Mouse (Mus musculus): ENCODE data around the gene Tlcd1.

DNA sequence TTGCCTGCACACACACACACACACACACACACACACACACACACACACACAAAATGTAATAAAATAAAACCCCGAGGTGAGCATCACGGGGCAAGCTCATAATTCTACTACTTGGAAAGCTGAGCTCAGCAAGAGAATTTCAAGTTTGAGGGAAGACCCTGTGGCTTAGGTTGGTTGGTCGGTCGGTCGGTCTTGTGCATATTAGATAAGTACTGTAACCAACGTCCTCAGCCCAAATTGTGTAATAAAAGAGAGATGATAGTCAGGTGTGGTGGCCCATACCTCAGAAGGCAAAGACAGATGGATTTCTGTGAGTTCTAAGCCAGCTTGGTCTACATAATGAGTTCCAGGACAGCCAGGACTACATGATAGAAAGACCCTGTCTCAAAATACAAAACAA is 42.6 kb upstream of the Tlcd1 start:
- TF ChIP-seq CTCF (IDR thresholded peaks at IDR 0.05; ENCODE audit: low read depth), result no peak
- TF ChIP-seq EP300 (IDR thresholded peaks at IDR 0.05; ENCODE audit: low read depth), result no peak

Measured in liver, embryonic 14.5 days (tissue).